7 mouse cellular contexts compared by ENCODE assay signal in the genomic region with DNA sequence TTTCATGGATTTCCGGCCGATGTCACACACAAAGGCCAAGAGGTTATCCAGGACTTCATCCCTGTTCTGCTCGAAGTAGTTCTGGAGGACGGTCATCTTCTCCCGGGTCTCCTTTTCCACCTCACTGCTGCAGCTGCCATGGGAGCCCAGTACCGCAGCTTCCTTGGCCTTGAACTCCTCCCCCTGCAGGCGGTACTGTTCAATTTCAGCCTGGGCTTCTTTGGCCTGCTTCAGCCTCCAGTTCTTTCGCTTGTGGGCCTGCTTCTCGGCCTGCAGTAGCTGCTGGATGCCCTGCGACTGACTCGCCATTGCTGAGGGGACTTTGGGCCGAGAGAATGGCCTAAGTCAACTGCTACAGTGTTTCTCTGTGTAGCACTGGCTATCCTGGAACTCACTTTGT. TPM values are rescaled to one million over a fixed set of nuclear protein-coding genes. Genes with fewer than 3 reads are reported as not detected.
DNase-seq lines count a peak whose midpoint lies in the region; ATAC-seq and TF ChIP-seq lines count a peak whose summit lies in the region.
"Not testable (repeated sequence)": the region's sequence is repeated elsewhere in the genome, so short reads cannot be mapped to it uniquely, and the experiment has no call there.

No protein-coding gene starts in this region.

- H3K27ac ChIP-seq in CH12.LX (ENCODE audit: insufficient read depth, low read depth); liver, postnatal 0 days (ENCODE audit: low read depth): not testable (repeated sequence)

- H3K4me2 ChIP-seq in CH12.LX (ENCODE audit: insufficient read depth, low read depth, poor library complexity, severe bottlenecking); liver, postnatal 0 days (ENCODE audit: low read depth, low read length): not testable (repeated sequence)

- not testable (repeated sequence) for H3K79me2 ChIP-seq in CH12.LX (replicated peaks; ENCODE audit: control insufficient read depth, extremely low read depth, insufficient read depth, poor library complexity, severe bottlenecking)

- not testable (repeated sequence) for TF ChIP-seq RAD21 in CH12.LX (IDR thresholded peaks at IDR 0.05; ENCODE audit: low read depth, low read length)

- TF ChIP-seq EP300 in CH12.LX (IDR thresholded peaks at IDR 0.05; ENCODE audit: low read length); liver, postnatal 0 days (IDR thresholded peaks at IDR 0.05; ENCODE audit: low read depth): not testable (repeated sequence)

- not testable (repeated sequence) for H3K9ac ChIP-seq in CH12.LX (ENCODE audit: insufficient read depth, low read depth); liver, postnatal 0 days (replicated peaks)

- DNase-seq in CH12.LX (ENCODE audit: extremely low read depth); liver, postnatal 0 days: not testable (repeated sequence)
- DNase-seq in ES-CJ7 (ENCODE audit: low read depth, low spot score) (peak; percentile 62), WW6 (ENCODE audit: low read depth, low spot score) (peak; percentile 52)
- DNase-seq in heart, adult 11 months: peak; percentile 69
- peak; percentile 32 for DNase-seq in thymus, postnatal 4 days

- not testable (repeated sequence) for H3K4me3 ChIP-seq in CH12.LX (replicated peaks in 1 of 3; ENCODE audit: low read depth in 2 of 3, low read length in 2 of 3, poor library complexity in 1 of 3); liver, postnatal 0 days (ENCODE audit: low read depth, low read length)

- in situ Hi-C loops in CH12.LX (cut with MboI; ENCODE audit: low pct_ligation_motif_present, low pct_unique_long_range_greater_than_20kb, low sequenced_read_pairs): loop anchor here (10.0 to 25.0 kb wide), 3 partner anchors 337 to 679 kb away; a partner anchor contains a TSS

- peaks cover 5 to 11% of the 10 kb centered on the region in 2 experiments; a peak in 2 of 4 replicates for H3K4me1 ChIP-seq in CH12.LX (ENCODE audit: control insufficient read depth in 1 of 2, insufficient read depth in 2 of 2)
- H3K4me1 ChIP-seq in liver, postnatal 0 days (ENCODE audit: insufficient read depth): not testable (repeated sequence)

- 78% methylated on average over 12 of the region's 12 CpGs for WGBS in liver, postnatal 0 days (ENCODE audit: insufficient replicate concordance)

- TF ChIP-seq CTCF in CH12.LX (conservative IDR thresholded peaks at IDR 0.05 in 1 of 2, IDR thresholded peaks at IDR 0.05 in 1 of 2; ENCODE audit: low read depth in 2 of 2, low read length in 2 of 2): peak in 1 of 2 experiments; percentile 36; a peak in 2 of 4 replicates
- TF ChIP-seq CTCF in liver, postnatal 0 days (IDR thresholded peaks at IDR 0.05; ENCODE audit: low read depth): 0 out of 2 replicates have a peak, but pooled peaks have one; percentile 9

- not testable (repeated sequence) for H3K27me3 ChIP-seq in CH12.LX (replicated peaks); liver, postnatal 0 days (ENCODE audit: insufficient read depth, low read length)

- not testable (repeated sequence) for H3K36me3 ChIP-seq in CH12.LX (replicated peaks in 1 of 2; ENCODE audit: control insufficient read depth in 1 of 2, insufficient read depth in 1 of 2, low read length in 1 of 2); liver, postnatal 0 days (replicated peaks; ENCODE audit: insufficient read depth, low read length)

- not testable (repeated sequence) for TF ChIP-seq POLR2A in CH12.LX (IDR thresholded peaks at IDR 0.05; ENCODE audit: low read depth, low read length)

- dilution Hi-C loops in CH12.LX (cut with MboI; ENCODE audit: extremely low pct_ligation_motif_present, extremely low pct_unique_long_range_greater_than_20kb, low sequenced_read_pairs): not testable (repeated sequence)

- H3K9me3 ChIP-seq in CH12.LX (replicated peaks; ENCODE audit: low read length); liver, postnatal 0 days (ENCODE audit: low read length): not testable (repeated sequence)

- not testable (repeated sequence) for ATAC-seq in liver, postnatal 0 days
- ATAC-seq in megakaryocyte-erythroid progenitor cell, adult 5-6 weeks (replicated peaks; ENCODE audit: low FRiP score, low TSS enrichment, poor library complexity, severe bottlenecking): 0 out of 2 replicates have a peak, but pooled peaks have one; percentile 34

TF ChIP-seq in CH12.LX, 34 proteins besides CTCF, POLR2A, EP300 and RAD21:
- TF ChIP-seq SMC3 (IDR thresholded peaks at IDR 0.05; ENCODE audit: low read depth, low read length): 0 out of 2 replicates have a peak, but pooled peaks have one; percentile 7

RNA-seq across cellular contexts. Expression of a gene that starts 29.6 kb away (rescaled TPM):
- total RNA-seq in CH12.LX (2012; rRNA removed): 17.6 and 21.9 TPM in 2 replicates
- 8.8 and 9.3 TPM in 2 replicates for total RNA-seq in CH12.LX (2014; rRNA removed)
- polyA plus RNA-seq in CH12.LX (2012; ENCODE audit: insufficient read length, low read depth): 45.7 and 58.4 TPM in 2 replicates
- 33.9 and 34.3 TPM in 2 replicates for polyA plus RNA-seq in liver, postnatal 0 days (2015; fragmentation: Nextera tagmentation; extraction: Ambion mirVana)
- 47.9 and 49.9 TPM in 2 replicates for total RNA-seq in megakaryocyte-erythroid progenitor cell, adult 5-6 weeks (2014; fragmentation: Nextera tagmentation)
- total RNA-seq in megakaryocyte-erythroid progenitor cell, adult 5-6 weeks (2017): 18.0 and 24.0 TPM in 2 replicates
